Mouse (Mus musculus) MEL (cell line): ENCODE results near the gene Cpm. TPM values are rescaled to one million over a fixed set of nuclear protein-coding genes. Genes with fewer than 3 reads are reported as not detected.

ENCODE experiments used
- DNase-seq: peaks from one replicate; pipeline ENCODE4 v3.0.0; 2011; ENCODE audit warnings: low read depth, low spot score
- H3K27ac ChIP-seq: 2 replicates; pipeline ENCODE4 v1.5.1; 2012; ENCODE audit warnings: low read depth, mild to moderate bottlenecking, control low read depth, low read length, moderate library complexity; ENCODE audit not compliant: control insufficient read depth
- H3K27me3 ChIP-seq, 2 experiments: fragments of 150-350 bp in 1 of 2; sonication (generic) in 1 of 2; 2 replicates each; pipeline ENCODE4 v1.6.1; 2012; ENCODE audit warnings: low read length in 2 of 2, mild to moderate bottlenecking in 2 of 2, improper control_type of control experiment in 1 of 2, moderate library complexity in 1 of 2; ENCODE audit not compliant: insufficient read depth in 2 of 2, control insufficient read depth in 1 of 2
- H3K36me3 ChIP-seq, 2 experiments: 2 replicates each; pipeline ENCODE4 v1.6.1; 2012 to 2014; ENCODE audit warnings: low read length in 2 of 2, improper control_type of control experiment in 1 of 2, inconsistent platforms in 1 of 2, mild to moderate bottlenecking in 1 of 2; ENCODE audit not compliant: insufficient read depth in 2 of 2, control insufficient read depth in 1 of 2
- H3K4me1 ChIP-seq, 2 experiments: fragments of 150-350 bp in 1 of 2; sonication (generic) in 1 of 2; 2 replicates each; pipeline ENCODE4 v1.6.1; 2012; ENCODE audit warnings: low read length in 2 of 2, improper control_type of control experiment in 1 of 2, mild to moderate bottlenecking in 1 of 2; ENCODE audit not compliant: insufficient read depth in 2 of 2, control insufficient read depth in 1 of 2
- H3K4me3 ChIP-seq, 2 experiments: fragments of 150-350 bp in 1 of 2; sonication (generic) in 1 of 2; 2 replicates each; pipeline ENCODE4 v1.5.1; 2012; ENCODE audit warnings: low read depth in 2 of 2, low read length in 2 of 2, mild to moderate bottlenecking in 2 of 2, moderate library complexity in 2 of 2, control low read depth in 1 of 2, improper control_type of control experiment in 1 of 2; ENCODE audit not compliant: control insufficient read depth in 1 of 2, insufficient read depth in 1 of 2
- H3K79me2 ChIP-seq: 2 replicates; pipeline ENCODE4 v1.6.1; 2012; ENCODE audit warnings: mild to moderate bottlenecking, low read length, moderate library complexity; ENCODE audit not compliant: control insufficient read depth, poor library complexity, insufficient read depth
- H3K9ac ChIP-seq: 2 replicates; pipeline ENCODE4 v1.6.1; 2012; ENCODE audit warnings: low read depth, mild to moderate bottlenecking, control low read depth, low read length, moderate library complexity; ENCODE audit not compliant: control insufficient read depth, poor library complexity, severe bottlenecking
- H3K9me3 ChIP-seq: fragments of 150-350 bp; sonication (generic); replicated peaks from 2 replicates; pipeline ENCODE4 v1.6.1; 2012; ENCODE audit warnings: mild to moderate bottlenecking, low read length, improper control_type of control experiment, moderate library complexity; ENCODE audit not compliant: insufficient read depth
- CHD1 ChIP-seq: IDR thresholded peaks from 2 replicates; pipeline ENCODE4 v1.6.1; 2012; ENCODE audit warnings: low read depth, mild to moderate bottlenecking, inconsistent platforms, low read length, improper control_type of control experiment
- CTCF ChIP-seq, 3 experiments: IDR thresholded peaks in 2 of 3; conservative IDR thresholded peaks in 1 of 3; 2 replicates each; pipeline ENCODE4 v1.5.1; 2011 to 2012; ENCODE audit warnings: low read length in 3 of 3, low read depth in 2 of 3, mild to moderate bottlenecking in 2 of 3, improper control_type of control experiment in 1 of 3, inconsistent platforms in 1 of 3, mixed read lengths in 1 of 3, moderate library complexity in 1 of 3; ENCODE audit not compliant: control insufficient read depth in 1 of 3, insufficient read depth in 1 of 3, poor library complexity in 1 of 3, severe bottlenecking in 1 of 3
- E2F4 ChIP-seq: IDR thresholded peaks from 2 replicates; pipeline ENCODE4 v1.6.1; 2011; ENCODE audit warnings: low read depth, low read length, improper control_type of control experiment, borderline replicate concordance
- EP300 ChIP-seq, 2 experiments: IDR thresholded peaks; 2 replicates each; pipeline ENCODE4 v1.6.1; 2011; ENCODE audit warnings: improper control_type of control experiment in 2 of 2, low read length in 2 of 2, low read depth in 1 of 2, mild to moderate bottlenecking in 1 of 2
- ETS1 ChIP-seq: IDR thresholded peaks from 2 replicates; pipeline ENCODE4 v1.6.1; 2012; ENCODE audit warnings: low read depth, mild to moderate bottlenecking, inconsistent platforms, low read length, improper control_type of control experiment, moderate library complexity
- GABPA ChIP-seq: IDR thresholded peaks from 2 replicates; pipeline ENCODE4 v1.6.1; 2012; ENCODE audit warnings: low read depth, mild to moderate bottlenecking, inconsistent platforms, low read length, improper control_type of control experiment, moderate library complexity
- JUND ChIP-seq: IDR thresholded peaks from 2 replicates; pipeline ENCODE4 v1.6.1; 2011; ENCODE audit warnings: low read depth, mild to moderate bottlenecking, improper control_type of control experiment, low read length
- MAFK ChIP-seq: IDR thresholded peaks from 2 replicates; pipeline ENCODE4 v1.6.1; 2011; ENCODE audit warnings: low read depth, mild to moderate bottlenecking, low read length, improper control_type of control experiment, borderline replicate concordance
- MXI1 ChIP-seq: IDR thresholded peaks from 2 replicates; pipeline ENCODE4 v1.6.1; 2011; ENCODE audit warnings: mild to moderate bottlenecking, low read depth, low read length, improper control_type of control experiment
- NRF1 ChIP-seq: IDR thresholded peaks from 2 replicates; pipeline ENCODE4 v1.6.1; 2014; ENCODE audit warnings: low read depth, mild to moderate bottlenecking, inconsistent platforms, low read length, improper control_type of control experiment, moderate library complexity; ENCODE audit not compliant: poor library complexity, insufficient read depth, severe bottlenecking
- POLR2AphosphoS2 ChIP-seq: IDR thresholded peaks from 2 replicates; pipeline ENCODE4 v1.6.1; 2011; ENCODE audit warnings: low read length, improper control_type of control experiment
- POLR2AphosphoS5 ChIP-seq: IDR thresholded peaks from 2 replicates; pipeline ENCODE4 v1.6.1; 2012; ENCODE audit warnings: low read depth, borderline replicate concordance, mild to moderate bottlenecking, inconsistent platforms, low read length, moderate library complexity, mixed read lengths
- SIN3A ChIP-seq: IDR thresholded peaks from 2 replicates; pipeline ENCODE4 v1.6.1; 2012; ENCODE audit warnings: low read length, improper control_type of control experiment, inconsistent platforms
- SMC3 ChIP-seq: IDR thresholded peaks from 2 replicates; pipeline ENCODE4 v1.6.1; 2011; ENCODE audit warnings: low read depth, low read length, improper control_type of control experiment
- UBTF ChIP-seq: IDR thresholded peaks from 2 replicates; pipeline ENCODE4 v1.6.1; 2012; ENCODE audit warnings: low read depth, mild to moderate bottlenecking, inconsistent platforms, low read length, improper control_type of control experiment, moderate library complexity, borderline replicate concordance; ENCODE audit not compliant: insufficient read depth
- polyA plus RNA-seq, 2 experiments: library from polyadenylated mRNA; stranded (reverse) in 1 of 2; unstranded in 1 of 2; fragments of >175 nt in 1 of 2; fragments of >200 nt in 1 of 2; gene quantifications; 2 replicates each; pipeline versions ENCODE4 v1.2.1 to v1.2.4; 2012; ENCODE audit warnings: low replicate concordance in 2 of 2, low read depth in 1 of 2; ENCODE audit not compliant: insufficient read length in 2 of 2, insufficient read depth in 1 of 2, missing spikeins in 1 of 2
- total RNA-seq: library from RNA; depleted of rRNA; stranded (reverse); fragments of 300-350 nt; gene quantifications from 2 replicates; pipeline ENCODE4 v1.2.3, GENCODE M21; 2012

Gene Cpm
- total and polyA plus RNA-seq, 3 experiments = 0.04 to 0.40 TPM; not detected in 1

DNA sequence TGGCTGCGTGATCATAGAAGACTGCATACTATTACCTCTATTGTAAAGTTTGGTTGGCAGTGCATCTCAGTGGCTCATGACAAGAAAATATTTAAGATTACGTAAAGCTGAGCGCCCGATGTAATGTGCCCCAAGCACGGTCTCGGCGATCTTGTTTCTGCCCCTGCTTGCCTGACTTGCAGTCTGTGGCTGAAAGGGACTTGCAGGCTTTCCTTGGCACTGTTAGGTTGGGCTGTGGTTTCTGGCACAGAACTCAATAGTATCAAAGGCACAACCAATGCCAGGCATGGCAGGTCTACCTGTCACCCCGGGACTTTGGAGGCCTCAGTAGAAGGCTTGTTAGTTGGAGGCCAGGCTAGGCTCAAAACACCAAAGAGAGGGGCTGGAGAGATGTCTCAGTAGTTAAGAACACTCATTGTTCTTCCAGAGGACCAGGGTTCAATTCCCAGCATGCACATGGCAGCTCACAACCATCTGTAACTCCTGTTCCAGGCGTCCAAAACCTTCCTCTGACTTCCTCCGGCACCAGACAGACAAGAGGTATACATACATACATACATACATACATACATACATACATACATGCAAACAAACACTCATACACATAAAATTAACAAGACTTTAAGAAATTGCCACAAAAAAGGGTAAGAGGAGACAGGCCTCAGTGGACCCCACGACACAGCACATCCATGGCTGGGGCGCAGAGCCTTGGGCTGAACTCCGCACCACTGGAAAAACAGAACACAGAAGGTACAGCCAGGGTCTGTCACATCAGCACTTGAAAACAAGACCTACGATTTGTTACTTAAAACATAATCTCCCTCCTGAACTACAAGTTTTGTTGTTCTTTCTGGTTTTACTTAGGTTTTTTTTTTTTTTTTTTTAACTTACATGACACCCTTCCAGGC, 29.5 kb downstream of the Cpm start:
- Histone ChIP-seq H3K27me3 (peaks cover 0 to 2% of the 10 kb centered on the region in 2 experiments; a peak in 2 of 4 replicates), H3K4me1 (no peaks in the 10 kb centered on the region), H3K4me3 (no peak overlapping the region), H3K9me3 (no peaks in the 10 kb centered on the region), H3K27ac (no peak overlapping the region), H3K9ac (no peak overlapping the region), H3K36me3 (no peaks in the 10 kb centered on the region), H3K79me2 (no peaks in the 10 kb centered on the region)
- TF ChIP-seq NRF1 (no peak), POLR2AphosphoS5 (no peak), CHD1 (no peak), MAFK (no peak), MXI1 (no peak)
- no peak for DNase-seq

DNA sequence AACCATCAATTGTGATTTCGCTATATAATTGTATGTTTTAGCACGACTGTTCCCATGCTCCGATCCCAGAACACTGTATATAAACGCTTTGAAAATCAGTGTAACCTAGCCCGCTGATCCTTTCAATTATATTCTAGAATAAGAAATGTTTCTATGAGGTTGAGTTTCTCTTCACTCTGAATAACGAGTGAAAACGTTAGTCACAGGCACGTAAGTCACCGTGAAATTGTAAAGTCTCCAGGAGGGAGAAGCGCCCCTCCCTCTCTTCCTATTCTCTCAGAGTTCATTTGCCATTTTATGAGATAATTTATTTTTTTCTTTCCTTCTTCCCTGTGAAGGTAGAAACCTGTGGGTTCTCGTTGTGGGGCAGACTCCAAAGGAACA, 30.1 kb downstream of the Cpm start:
- Histone ChIP-seq H3K4me3 (no peak overlapping the region), H3K27me3 (peaks cover 0 to 2% of the 10 kb centered on the region in 2 experiments; a peak in 2 of 4 replicates), H3K9me3 (no peaks in the 10 kb centered on the region), H3K9ac (no peak overlapping the region), H3K36me3 (no peaks in the 10 kb centered on the region), H3K27ac (no peak overlapping the region), H3K4me1 (no peaks in the 10 kb centered on the region), H3K79me2 (no peaks in the 10 kb centered on the region)
- TF ChIP-seq SIN3A (no peak), POLR2AphosphoS2 (no peak), CTCF (IDR thresholded peaks at IDR 0.05 in 2 of 3, conservative IDR thresholded peaks at IDR 0.05 in 1 of 3; ENCODE audit: control insufficient read depth in 1 of 3, insufficient read depth in 1 of 3, low read depth in 2 of 3, low read length in 3 of 3, poor library complexity in 1 of 3, severe bottlenecking in 1 of 3) (no peak), JUND (no peak), GABPA (no peak), SMC3 (no peak), UBTF (no peak), EP300 (IDR thresholded peaks at IDR 0.05; ENCODE audit: low read depth in 1 of 2, low read length in 2 of 2) (no peak), POLR2AphosphoS5 (no peak), ETS1 (no peak), E2F4 (no peak)
- no peak for DNase-seq
